Mouse (Mus musculus) left cerebral cortex, adult 8-10 months (tissue): ENCODE measurements around the gene Tmem91. TPM values are rescaled to one million over a fixed set of nuclear protein-coding genes. Genes with fewer than 3 reads are reported as not detected.

Experiments
- DNase-seq, 2 experiments: peaks; one replicate each; pipeline ENCODE4 v3.0.0; 2022; ENCODE audit warnings: low spot score in 2 of 2
- total RNA-seq, 4 experiments: library from RNA; stranded (reverse); gene quantifications; 2 replicates each; pipeline ENCODE4 v1.2.4; 2022

Tmem91 gene
- total RNA-seq, 4 experiments from 2014 or later: 27.1 to 37.7 (median 34.1) TPM

DNA sequence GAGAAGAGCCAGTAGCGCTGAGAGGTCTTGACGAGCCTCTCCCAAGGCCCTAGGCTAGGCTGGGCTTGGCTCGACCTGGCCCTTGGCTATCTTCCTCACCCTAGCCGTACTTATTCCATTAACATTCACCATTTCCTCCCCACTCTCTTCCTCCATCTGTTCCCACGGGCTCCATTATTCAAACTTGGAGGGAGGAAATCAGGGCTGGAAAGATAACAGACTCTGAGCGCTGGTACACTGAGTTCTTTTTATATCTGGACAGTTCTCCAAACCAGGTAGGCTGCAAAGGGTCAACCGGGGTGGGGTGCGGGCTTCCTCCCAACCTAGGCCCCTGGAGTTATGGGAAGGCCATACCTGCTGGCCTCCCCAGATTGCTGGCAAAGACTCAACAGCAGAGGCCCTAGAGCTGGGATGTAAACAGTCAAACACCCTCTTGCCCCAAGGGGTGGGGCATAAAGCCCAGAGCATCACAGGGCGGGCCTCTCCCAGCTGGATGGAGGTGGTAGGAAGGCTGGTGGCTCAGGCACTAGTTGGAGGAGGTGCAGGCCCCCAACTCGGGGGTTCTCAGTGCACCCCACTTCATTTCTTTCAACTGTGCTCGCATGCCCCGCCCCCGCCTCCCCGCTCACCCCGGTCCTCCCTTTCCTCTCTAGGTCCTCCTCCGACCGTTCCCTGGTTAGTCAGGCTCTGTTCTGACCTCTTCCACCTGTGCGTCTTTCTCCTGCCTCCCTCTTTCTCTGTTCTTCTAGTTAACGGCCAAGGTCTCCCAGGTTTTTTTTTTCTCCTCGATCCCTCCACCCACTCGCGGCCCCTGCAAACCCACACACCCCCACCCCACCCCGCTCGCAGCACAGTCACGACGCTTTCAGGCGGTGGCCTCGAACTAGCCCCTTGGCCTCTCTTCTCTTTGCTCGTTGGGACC lies 48.2 kb downstream of the Tmem91 start, which contains the start of gene B3gnt8:
Gene B3gnt8 (plus strand): TSS at position 146 of the 922 bp plus-strand sequence.
- DNase-seq: no peak

DNA sequence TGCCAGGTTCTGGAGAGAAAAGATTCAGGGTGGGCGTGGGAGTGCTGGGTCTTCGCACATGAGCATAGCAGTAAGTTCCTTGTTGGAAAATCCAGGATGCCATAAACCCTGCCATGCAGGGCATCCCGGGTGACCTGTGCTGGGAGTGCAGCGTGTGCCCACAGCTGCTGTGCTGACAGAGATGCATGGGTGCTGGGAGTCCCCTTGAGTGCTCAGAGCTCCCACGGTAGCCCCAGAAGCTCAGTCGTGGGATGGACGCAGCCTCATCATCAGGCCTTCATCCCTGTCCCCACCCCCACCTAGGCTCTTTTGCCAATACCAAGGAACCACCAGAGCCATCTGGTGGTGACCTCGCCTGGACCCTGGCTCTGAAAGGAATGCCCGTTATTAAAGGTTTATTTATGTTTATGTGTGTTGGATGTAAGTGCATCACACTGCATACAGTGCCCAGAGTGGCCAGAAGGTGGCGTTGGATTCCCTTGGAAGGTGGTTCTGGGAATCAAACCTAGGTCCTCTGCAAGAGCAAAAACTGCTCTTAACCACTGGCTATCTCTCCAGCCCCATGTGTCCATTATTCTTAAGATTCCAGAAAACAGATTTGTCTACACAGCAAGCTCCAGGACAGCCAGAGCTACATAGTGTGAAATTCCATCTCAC lies 49.2 kb downstream of the Tmem91 start:
- DNase-seq: no peak

DNA sequence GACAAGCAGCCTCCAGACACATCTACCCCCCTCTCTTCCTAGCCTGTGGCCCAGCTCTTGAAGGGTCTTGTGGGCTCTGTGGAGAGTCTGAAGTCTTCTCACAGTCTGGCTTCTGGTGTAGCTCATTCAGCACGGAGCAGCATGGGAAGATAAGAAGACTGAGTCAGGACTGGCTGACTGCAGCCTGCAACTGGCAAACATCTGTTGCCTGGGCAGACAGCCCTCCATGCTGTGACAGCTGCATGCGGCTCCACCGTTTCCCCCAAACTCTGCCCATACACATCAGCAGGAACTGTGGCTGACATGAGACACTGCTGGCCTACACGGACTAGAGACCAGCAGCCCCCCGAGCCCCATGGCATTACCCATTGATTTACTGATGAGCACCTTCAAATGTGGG lies 50.1 kb downstream of the Tmem91 start:
- no peak for DNase-seq

DNA sequence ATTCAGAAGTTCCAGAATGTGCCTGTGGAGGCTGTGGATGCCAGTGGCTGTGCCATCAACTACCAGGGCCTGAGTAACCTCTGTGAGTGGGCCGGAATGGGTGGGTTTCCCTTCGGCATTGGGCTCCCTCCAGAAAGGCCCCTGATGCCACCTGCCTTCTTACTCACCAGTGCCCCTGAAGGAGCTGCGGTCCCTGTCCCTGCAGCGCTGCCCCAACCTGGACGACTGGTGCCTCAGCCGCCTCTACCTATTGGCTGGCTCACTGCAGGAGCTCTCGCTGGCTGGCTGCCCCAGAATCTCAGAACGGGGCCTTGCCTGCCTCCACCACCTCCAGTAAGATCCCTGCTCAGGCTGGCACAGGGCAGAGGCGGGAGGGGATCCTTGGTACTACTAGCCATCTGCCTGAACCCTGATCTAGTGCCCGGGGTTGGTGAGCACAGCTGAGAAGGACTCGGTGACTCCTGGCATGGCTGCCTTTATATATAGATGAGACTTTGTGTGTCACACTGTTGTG lies 51.1 kb downstream of the Tmem91 start:
- DNase-seq: no peak

DNA sequence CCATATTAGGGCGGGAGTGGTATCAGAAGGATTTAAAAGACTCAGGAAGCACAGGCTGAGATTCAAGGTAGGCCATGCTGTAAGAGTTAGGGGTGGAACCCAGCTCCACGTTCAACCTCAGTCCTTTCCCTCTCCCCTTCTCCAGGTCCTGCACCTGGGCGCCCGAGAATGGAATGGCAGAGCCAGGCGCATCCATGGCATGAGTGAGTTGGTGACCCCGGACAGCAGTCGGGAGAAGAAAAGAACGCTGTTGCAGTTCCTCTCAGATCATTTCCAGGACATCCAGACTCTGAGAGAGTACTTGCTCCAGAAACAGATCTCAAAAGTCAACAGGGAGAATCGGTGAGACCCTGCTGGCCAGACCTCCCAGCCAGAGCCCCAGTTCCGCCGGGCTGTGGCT lies 54.2 kb downstream of the Tmem91 start:
- DNase-seq: no peak

DNA sequence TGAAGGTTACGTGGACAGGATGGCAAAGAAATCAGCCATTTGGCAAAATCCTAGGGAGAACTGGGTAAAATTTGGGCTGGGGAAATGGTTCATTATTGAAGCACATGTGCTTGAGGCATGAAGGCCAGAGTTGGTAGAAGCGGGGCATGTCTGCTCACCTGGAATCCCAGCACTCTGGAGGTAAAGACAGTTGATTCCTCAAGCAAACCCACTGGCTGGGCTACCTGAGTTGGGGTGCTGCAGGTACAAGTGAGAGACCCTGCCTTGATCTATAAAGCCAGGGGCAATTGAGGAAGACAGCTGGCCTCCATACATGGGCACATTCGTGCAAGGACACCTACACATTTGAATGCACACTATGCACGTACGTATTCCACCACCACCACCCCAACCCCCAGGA lies 54.9 kb downstream of the Tmem91 start:
- no peak for DNase-seq

DNA sequence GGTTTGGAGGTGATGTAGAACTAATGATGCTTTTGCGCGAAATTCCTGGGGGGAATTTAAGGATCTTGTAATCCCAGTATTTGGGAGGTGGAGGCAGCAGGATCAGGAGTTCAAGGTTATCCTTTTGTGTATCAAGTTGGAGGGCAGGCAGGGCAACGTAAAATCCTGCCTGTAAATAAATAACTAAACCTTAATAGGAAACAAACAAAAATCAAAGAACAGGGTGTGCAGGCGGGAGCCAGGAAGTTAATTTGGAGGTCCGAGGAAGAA lies 55.3 kb downstream of the Tmem91 start:
- no peak for DNase-seq

Other genes starting within 250 kb of the Tmem91 start
- 1 to 10 TPM; 2.3 to 3.3 (median 2.8) TPM for gene Ceacam1, start 197.6 kb downstream of the Tmem91 start, total RNA-seq
- under 1 TPM; 0.39 to 0.81 (median 0.64) TPM for gene Ceacam2, start 135.3 kb downstream of the Tmem91 start, total RNA-seq
- not detected for gene Erich4, start 59.3 kb downstream of the Tmem91 start, total RNA-seq
- 10 to 100 TPM; 53.2 to 58.0 (median 55.7) TPM for gene Dmac2, start 55.8 kb downstream of the Tmem91 start, total RNA-seq
- gene B3gnt8, start 48.5 kb downstream of the Tmem91 start, total RNA-seq: 1 to 10 TPM in 2 of 4 experiments, under 1 TPM in 2; 0.54 to 1.6 (median 0.89) TPM
- gene Bckdha, start 16.2 kb downstream of the Tmem91 start, total RNA-seq: 10 to 100 TPM; 36.1 to 40.8 (median 39.4) TPM
- 10 to 100 TPM; 21.7 to 27.4 (median 26.7) TPM for gene Exosc5, start 16.0 kb downstream of the Tmem91 start, total RNA-seq
- gene B9d2, start 5.6 kb upstream of the Tmem91 start, total RNA-seq: 10 to 100 TPM; 25.3 to 29.6 (median 28.6) TPM
- 10 to 100 TPM in 2 of 4 experiments, 1 to 10 TPM in 2; 6.1 to 19.9 (median 11.1) TPM for gene Tgfb1, start 11.8 kb upstream of the Tmem91 start, total RNA-seq
- gene Ccdc97, start 43.9 kb upstream of the Tmem91 start, total RNA-seq: 10 to 100 TPM; 57.8 to 60.7 (median 58.4) TPM
- gene Hnrnpul1, start 79.6 kb upstream of the Tmem91 start, total RNA-seq: 100 to 1,000 TPM; 102 to 118 (median 109) TPM
- gene Axl, start 113.5 kb upstream of the Tmem91 start, total RNA-seq: 10 to 100 TPM; 37.9 to 58.3 (median 45.8) TPM
- gene Cyp2s1, start 141.7 kb upstream of the Tmem91 start, total RNA-seq: 1 to 10 TPM; 4.3 to 5.1 (median 4.9) TPM
- under 1 TPM; 0.16 to 0.38 (median 0.24) TPM for gene Cyp2b10, start 222.5 kb upstream of the Tmem91 start, total RNA-seq